Mouse (Mus musculus): Measurements from ENCODE around the gene Fmn2. TPM values are rescaled to one million over a fixed set of nuclear protein-coding genes. Genes with fewer than 3 reads are reported as not detected.

Fmn2 gene
- not detected in 2 replicates for polyA plus RNA-seq (2012)

DNA sequence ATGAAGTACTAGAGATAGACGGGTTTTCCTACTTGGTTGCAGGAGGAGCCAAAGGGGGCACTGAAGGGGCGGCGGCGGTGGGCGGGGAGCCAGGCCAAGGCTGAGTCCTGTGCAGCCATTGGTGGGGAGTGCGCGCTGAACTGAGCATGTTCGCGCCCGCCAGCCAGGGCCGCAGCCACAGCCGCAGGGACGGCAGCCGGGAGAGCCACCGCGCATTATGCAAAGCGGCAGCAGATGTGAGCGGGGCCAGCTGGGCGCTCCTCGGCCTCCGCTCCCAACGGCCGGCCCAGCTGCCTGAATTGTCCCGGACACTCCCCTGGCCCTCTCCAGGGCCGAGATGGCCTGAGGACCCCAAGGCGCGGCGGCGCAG, at the start of gene Fmn2:
Gene Fmn2 (plus strand): TSS at position 165 of the 370 bp plus-strand sequence.
- no peak for TF ChIP-seq GATA1 (IDR thresholded peaks at IDR 0.05; ENCODE audit: low read length)

GRCm38 (mm10) chr1:174455100-174455499, 46.5 kb upstream of the Fmn2 start:
- no peak for TF ChIP-seq GATA1 (IDR thresholded peaks at IDR 0.05; ENCODE audit: low read length)

DNA sequence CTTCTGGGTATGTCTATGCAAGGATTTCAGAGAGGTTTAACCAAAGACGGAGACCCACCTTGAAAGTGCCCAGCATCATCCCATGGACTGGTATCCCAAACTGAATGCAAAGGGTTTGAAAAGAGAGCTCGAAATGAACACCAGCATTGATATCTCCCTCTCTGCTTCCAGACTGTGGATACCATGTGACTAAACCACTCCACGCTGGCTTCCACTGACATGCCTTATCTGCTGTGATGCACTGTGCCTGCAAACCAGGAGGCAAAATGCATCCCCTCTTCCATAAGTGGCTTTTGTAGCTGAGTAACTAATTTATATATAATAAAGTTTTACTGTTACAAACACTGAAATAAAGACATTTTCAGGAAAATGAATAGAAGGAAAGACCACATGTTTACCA, 36.2 kb upstream of the Fmn2 start:
- TF ChIP-seq GATA1 (IDR thresholded peaks at IDR 0.05; ENCODE audit: low read length) = no peak

GRCm38 (mm10) chr1:174466240-174466639, 35.4 kb upstream of the Fmn2 start:
- no peak for TF ChIP-seq GATA1 (IDR thresholded peaks at IDR 0.05; ENCODE audit: low read length)

DNA sequence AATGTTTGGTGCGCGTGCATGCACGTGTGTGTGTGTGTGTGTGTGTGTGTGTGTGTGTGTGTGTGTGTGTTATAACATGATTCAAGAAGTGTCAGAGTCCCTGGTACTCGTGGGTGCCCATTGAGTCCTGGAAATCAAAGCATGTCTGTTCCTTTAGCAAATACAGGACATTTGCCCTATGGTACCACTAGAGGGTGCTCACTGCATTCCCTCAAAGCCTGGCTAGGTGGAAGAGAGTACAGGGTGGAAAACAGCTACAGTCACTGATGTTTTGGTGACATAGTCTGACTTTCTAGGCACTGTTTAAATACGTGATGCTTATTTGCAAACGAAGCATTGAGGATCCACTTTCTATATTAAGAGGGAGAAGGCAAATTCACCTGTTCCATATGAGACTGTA, 31.9 kb upstream of the Fmn2 start:
- TF ChIP-seq GATA1 (IDR thresholded peaks at IDR 0.05; ENCODE audit: low read length) = no peak

- no peak for TF ChIP-seq GATA1 (IDR thresholded peaks at IDR 0.05; ENCODE audit: low read length)
Measured at GRCm38 (mm10) chr1:174482567-174482966, 19.1 kb upstream of the Fmn2 start.

DNA sequence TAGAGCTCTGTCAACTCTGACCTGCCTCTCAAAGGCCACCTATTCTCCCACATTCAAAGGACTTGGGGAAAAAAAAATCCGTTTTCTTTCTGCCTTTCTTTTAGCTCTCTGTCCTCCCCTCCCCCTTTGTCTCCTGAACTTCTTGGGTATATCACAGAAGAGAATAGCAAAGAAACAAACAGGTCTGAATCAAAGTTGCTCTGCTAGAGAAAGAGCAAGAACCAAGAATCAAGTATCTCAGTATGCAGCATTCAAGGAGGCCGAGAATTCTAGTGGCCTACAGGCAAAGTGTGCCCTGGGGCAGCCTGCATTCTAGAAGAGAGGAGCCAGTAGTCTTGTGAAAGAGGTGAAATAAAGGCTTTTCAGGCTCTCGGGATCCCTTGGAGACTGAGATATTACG, 1.6 kb upstream of the Fmn2 start:
- no peak for TF ChIP-seq GATA1 (IDR thresholded peaks at IDR 0.05; ENCODE audit: low read length)

DNA sequence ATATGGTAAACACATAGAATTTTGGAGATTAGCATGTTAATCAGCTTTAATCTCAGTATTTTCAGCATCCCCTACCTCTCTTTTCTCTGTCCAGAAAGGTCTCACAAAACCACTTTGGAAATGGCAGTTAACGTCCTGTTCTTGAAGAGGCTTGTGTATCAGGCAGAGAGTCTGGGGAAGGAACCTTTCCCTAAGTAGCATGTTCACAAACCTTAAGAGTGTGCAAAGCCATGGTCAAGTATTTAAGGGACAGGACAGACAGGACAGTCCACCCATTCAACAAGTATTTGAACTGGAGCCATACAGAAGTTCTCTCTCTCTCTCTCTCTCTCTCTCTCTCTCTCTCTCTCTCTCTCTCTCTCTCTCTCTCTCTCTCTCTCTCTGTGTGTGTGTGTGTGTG, 614 bp upstream of the Fmn2 start:
- TF ChIP-seq GATA1 (IDR thresholded peaks at IDR 0.05; ENCODE audit: low read length) = no peak

DNA sequence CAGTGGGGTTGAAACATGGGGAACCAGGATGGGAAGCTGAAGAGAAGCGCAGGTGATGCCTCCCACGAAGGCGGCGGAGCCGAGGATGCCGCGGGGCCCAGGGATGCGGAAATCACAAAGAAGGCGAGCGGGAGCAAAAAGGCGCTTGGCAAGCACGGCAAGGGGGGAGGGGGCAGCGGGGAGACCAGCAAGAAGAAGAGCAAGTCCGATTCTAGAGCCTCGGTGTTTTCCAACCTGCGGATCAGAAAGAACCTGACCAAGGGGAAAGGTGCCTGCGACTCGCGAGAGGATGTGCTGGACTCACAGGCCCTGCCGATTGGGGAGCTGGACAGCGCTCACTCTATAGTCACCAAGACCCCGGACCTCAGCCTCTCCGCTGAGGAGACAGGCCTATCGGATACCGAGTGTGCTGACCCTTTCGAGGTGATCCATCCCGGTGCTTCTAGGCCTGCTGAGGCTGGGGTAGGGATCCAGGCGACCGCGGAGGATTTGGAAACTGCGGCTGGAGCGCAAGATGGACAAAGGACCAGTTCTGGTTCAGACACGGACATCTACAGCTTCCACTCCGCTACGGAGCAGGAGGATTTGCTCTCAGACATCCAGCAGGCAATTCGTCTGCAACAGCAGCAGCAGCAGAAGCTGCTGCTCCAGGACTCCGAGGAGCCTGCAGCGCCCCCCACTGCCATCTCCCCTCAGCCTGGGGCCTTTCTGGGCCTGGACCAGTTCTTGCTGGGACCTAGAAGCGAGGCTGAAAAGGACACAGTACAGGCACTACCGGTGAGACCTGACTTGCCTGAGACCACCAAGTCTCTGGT, 613 bp downstream of the Fmn2 start:
- TF ChIP-seq GATA1 (IDR thresholded peaks at IDR 0.05; ENCODE audit: low read length) = no peak

GRCm38 (mm10) chr1:174502846-174503745, 1.5 kb downstream of the Fmn2 start:
- TF ChIP-seq GATA1 (IDR thresholded peaks at IDR 0.05; ENCODE audit: low read length) = no peak

DNA sequence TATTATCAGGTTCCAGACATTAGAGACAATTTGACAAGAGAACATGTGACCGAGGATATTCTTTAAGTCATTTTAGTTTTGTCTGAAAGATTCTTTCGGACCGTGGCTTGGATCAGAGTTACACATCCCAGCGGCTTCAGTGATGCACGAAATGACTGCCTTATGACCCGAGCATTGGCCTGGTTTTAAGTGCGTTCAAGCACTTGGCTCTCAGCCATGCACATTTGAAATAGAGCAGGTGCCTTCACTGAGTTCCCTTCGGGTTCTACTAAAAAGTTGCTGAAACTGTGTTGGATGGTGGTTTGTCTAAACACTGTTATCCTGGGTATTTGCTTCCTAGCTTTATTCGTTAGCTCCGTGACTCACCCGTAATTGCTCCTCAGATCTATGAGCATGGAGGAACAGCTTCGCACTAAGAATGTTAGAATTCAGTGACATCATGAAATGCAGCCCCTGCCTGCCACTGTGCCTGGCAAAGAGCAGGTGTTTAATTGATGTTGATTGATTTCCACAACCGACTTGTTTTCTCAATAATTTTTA, 7.0 kb downstream of the Fmn2 start:
- TF ChIP-seq GATA1 (IDR thresholded peaks at IDR 0.05; ENCODE audit: low read length) = no peak

- no peak for TF ChIP-seq GATA1 (IDR thresholded peaks at IDR 0.05; ENCODE audit: low read length)
Measured at GRCm38 (mm10) chr1:174513419-174513818, 11.8 kb downstream of the Fmn2 start.

- TF ChIP-seq GATA1 (IDR thresholded peaks at IDR 0.05; ENCODE audit: low read length) = no peak
Measured at GRCm38 (mm10) chr1:174521976-174522770, 20.5 kb downstream of the Fmn2 start.

- no peak for TF ChIP-seq GATA1 (IDR thresholded peaks at IDR 0.05; ENCODE audit: low read length)
Measured at GRCm38 (mm10) chr1:174522809-174523511, 21.3 kb downstream of the Fmn2 start.

GRCm38 (mm10) chr1:174523512-174523828, 21.8 kb downstream of the Fmn2 start:
- no peak for TF ChIP-seq GATA1 (IDR thresholded peaks at IDR 0.05; ENCODE audit: low read length)
